Mouse (Mus musculus) lung, adult 2 months (tissue): ENCODE measurements around the gene Lrmda.

ENCODE experiments used
- CTCF ChIP-seq: fragments of 200-500 bp; IDR thresholded peaks from 2 replicates; pipeline ENCODE4 v1.5.1; 2011; ENCODE audit warnings: mild to moderate bottlenecking, low read length, control low read depth; ENCODE audit not compliant: insufficient read depth
- POLR2A ChIP-seq: fragments of 200-500 bp; IDR thresholded peaks from 2 replicates; pipeline ENCODE4 v1.6.1; 2011; ENCODE audit warnings: low read depth, mild to moderate bottlenecking, control low read depth, low read length, borderline replicate concordance; ENCODE audit errors: extremely low read depth

- TF ChIP-seq CTCF (no peak), POLR2A (no peak)
Measured at GRCm38 (mm10) chr14:22627105-22627829, 607.8 kb downstream of the Lrmda start.
